Mouse (Mus musculus): ENCODE results near the gene Cbr2. TPM values are rescaled to one million over a fixed set of nuclear protein-coding genes. Genes with fewer than 3 reads are reported as not detected.
"Not testable (repeated sequence)": the region's sequence is repeated elsewhere in the genome, so short reads cannot be mapped to it uniquely, and the experiment has no call there.

The Cbr2 gene
- 1 to 10 TPM; 1.7 to 2.3 TPM for total RNA-seq (2021)

GRCm38 (mm10) chr11:120731858-120732680 lies at the start of gene Cbr2:
TSS of gene Cbr2 (minus strand) at chr11:120732114.
- no peak for DNase-seq

- not testable (repeated sequence) for DNase-seq
These were observed 49.4 kb upstream of the Cbr2 start for GRCm38 (mm10) chr11:120781361-120781760.

GRCm38 (mm10) chr11:120779876-120780275 lies 48.0 kb upstream of the Cbr2 start:
- DNase-seq: no peak

- DNase-seq: no peak
These were observed 45.2 kb upstream of the Cbr2 start for GRCm38 (mm10) chr11:120777123-120777522.

GRCm38 (mm10) chr11:120775774-120776469 lies 44.0 kb upstream of the Cbr2 start:
- DNase-seq: peak; percentile 93 to 94

- DNase-seq: no peak
These were observed 41.7 kb upstream of the Cbr2 start for GRCm38 (mm10) chr11:120773463-120774190.

- no peak for DNase-seq
These were observed 40.8 kb upstream of the Cbr2 start for GRCm38 (mm10) chr11:120772749-120773148.

GRCm38 (mm10) chr11:120768206-120768605 lies 36.3 kb upstream of the Cbr2 start:
- DNase-seq: no peak

GRCm38 (mm10) chr11:120767023-120767422 lies 35.1 kb upstream of the Cbr2 start:
- not testable (repeated sequence) for DNase-seq

GRCm38 (mm10) chr11:120763121-120763999 lies 31.4 kb upstream of the Cbr2 start:
- DNase-seq: not testable (repeated sequence)

- not testable (repeated sequence) for DNase-seq
These were observed 30.7 kb upstream of the Cbr2 start, which contains the start of gene Hmga1b for GRCm38 (mm10) chr11:120762672-120763041. TSS of gene Hmga1b (plus strand) at chr11:120762794.

- no peak for DNase-seq
These were observed 30.1 kb upstream of the Cbr2 start for GRCm38 (mm10) chr11:120761811-120762671.

GRCm38 (mm10) chr11:120760236-120760635 lies 28.3 kb upstream of the Cbr2 start:
- DNase-seq: no peak

- DNase-seq: no peak
These were observed 19.7 kb upstream of the Cbr2 start for GRCm38 (mm10) chr11:120751606-120752005.

GRCm38 (mm10) chr11:120749430-120749829 lies 17.5 kb upstream of the Cbr2 start:
- no peak for DNase-seq

- no peak for DNase-seq
These were observed 16.1 kb upstream of the Cbr2 start for GRCm38 (mm10) chr11:120747974-120748373.

GRCm38 (mm10) chr11:120744121-120744701 lies 12.3 kb upstream of the Cbr2 start:
- DNase-seq: no peak

GRCm38 (mm10) chr11:120740981-120741380 lies 9.1 kb upstream of the Cbr2 start:
- DNase-seq: no peak

- no peak for DNase-seq
These were observed 4.5 kb upstream of the Cbr2 start for GRCm38 (mm10) chr11:120736424-120736823.

- DNase-seq: no peak
These were observed 1.6 kb upstream of the Cbr2 start for GRCm38 (mm10) chr11:120733521-120733920.

GRCm38 (mm10) chr11:120731395-120731794 lies 519 bp downstream of the Cbr2 start:
- no peak for DNase-seq

All from layer of hippocampus, postnatal 36 days (tissue).